Mouse (Mus musculus) spleen, adult 2 months (tissue): ENCODE measurements around the gene Tmem128.

Experiments
- CTCF ChIP-seq: fragments of 200-500 bp; IDR thresholded peaks from 2 replicates; pipeline ENCODE4 v1.5.1; 2011; ENCODE audit warnings: mild to moderate bottlenecking, inconsistent platforms; ENCODE audit not compliant: insufficient read depth, insufficient read length, insufficient replicate concordance; ENCODE audit errors: extremely low read depth
- POLR2A ChIP-seq: fragments of 200-500 bp; IDR thresholded peaks from 2 replicates; pipeline ENCODE4 v1.6.1; 2011; ENCODE audit warnings: low read depth, low read length, inconsistent platforms

DNA sequence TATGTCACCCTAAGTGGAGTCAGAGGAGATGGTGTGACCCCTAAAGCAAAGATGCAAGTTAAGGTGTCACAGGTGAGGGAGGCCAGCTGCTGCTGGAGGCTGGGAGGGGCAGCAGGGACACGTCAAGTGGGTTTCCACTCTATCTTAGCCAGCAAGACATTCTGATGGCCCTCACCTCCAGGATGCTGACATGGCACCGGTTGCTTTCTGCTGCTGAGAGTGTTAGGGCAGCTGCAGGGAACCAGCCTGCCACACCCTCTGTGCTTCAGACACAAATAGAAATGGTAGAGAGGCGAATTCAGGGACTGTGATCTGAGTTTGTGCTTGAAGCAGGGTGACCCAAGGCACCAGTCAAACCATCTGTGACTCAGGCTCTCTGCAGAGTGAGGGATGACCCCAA, 49.8 kb downstream of the Tmem128 start:
- TF ChIP-seq POLR2A (no peak), CTCF (no peak)
